Mouse (Mus musculus): ENCODE measurements around the gene Olfr600.

DNA sequence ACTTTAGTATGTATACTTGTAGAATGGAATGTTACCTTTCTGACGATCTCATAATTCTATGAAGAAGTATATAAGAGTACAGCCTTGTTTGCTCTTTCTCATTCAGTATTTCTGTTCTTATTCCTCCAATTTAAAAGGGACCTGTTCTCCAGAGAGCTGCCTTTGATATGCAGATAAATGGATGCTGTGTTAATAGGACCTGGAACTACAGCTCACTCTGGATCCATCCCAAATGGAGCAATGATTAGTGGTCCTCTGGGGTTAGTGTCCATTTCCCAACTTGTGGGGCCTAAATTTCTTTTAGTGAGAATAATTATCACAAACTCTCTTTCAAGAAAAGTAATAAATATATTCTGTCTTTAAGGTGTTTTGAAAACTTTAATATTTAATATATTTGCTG is 13.1 kb upstream of the Olfr600 start, which contains the start of gene Olfr601:
- TF ChIP-seq CTCF (IDR thresholded peaks at IDR 0.05) (no peak), POLR2A (IDR thresholded peaks at IDR 0.05; ENCODE audit: insufficient read depth, low read depth, low read length) (no peak)

All from heart, adult 2 months (tissue).